Mouse (Mus musculus): ENCODE measurements around the gene Tns1.

Tns1 gene

GRCm38 (mm10) chr1:73932421-73933145 lies 191.7 kb downstream of the Tns1 start:
- DNase-seq (ENCODE audit: low spot score), result no peak

DNA sequence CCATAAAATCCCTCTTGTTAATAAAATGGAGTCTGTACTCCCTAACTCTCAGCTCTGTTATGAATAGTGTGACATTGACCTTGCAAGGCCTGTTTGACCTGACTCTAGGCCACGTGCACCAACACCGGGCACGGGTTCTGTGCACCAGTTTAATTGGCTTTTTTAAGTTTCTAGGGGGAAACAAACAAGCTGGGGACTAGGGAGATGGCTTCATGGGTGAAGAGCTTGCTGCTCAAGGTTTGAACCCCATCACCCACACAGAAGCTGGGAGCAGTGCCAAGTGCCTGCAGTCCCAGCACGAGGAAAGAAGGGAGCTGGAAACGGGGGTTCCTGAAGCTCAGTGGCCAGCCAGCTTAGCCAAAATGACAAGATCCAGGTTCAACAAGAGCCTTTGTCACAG lies 192.4 kb downstream of the Tns1 start:
- DNase-seq (ENCODE audit: low spot score), result no peak

- no peak for DNase-seq (ENCODE audit: low spot score)
Measured at GRCm38 (mm10) chr1:73930411-73931134, 193.7 kb downstream of the Tns1 start.

DNA sequence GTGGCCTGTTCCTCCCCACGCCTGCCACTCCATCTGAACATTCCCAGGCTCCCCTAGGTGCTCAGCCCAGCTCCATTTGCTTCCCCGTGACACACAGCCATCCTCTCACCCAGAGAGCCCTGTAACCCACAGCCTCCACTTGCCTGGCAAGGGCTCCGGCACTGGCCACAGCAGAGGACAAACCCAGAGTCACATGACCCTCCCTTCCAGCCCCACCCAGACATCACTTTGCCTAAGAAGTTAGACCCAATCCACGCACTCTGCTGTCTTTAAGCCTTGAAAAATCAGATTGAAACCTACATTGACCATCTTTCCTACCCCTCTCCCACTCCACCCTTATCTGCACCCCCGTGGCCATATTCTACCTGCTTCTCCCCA lies 194.3 kb downstream of the Tns1 start:
- DNase-seq (ENCODE audit: low spot score), result no peak

- peak; percentile 62 for DNase-seq (ENCODE audit: low spot score)
Measured at GRCm38 (mm10) chr1:73929211-73929951, 194.9 kb downstream of the Tns1 start.

GRCm38 (mm10) chr1:73928385-73928784 lies 195.9 kb downstream of the Tns1 start:
- DNase-seq (ENCODE audit: low spot score), result no peak

DNA sequence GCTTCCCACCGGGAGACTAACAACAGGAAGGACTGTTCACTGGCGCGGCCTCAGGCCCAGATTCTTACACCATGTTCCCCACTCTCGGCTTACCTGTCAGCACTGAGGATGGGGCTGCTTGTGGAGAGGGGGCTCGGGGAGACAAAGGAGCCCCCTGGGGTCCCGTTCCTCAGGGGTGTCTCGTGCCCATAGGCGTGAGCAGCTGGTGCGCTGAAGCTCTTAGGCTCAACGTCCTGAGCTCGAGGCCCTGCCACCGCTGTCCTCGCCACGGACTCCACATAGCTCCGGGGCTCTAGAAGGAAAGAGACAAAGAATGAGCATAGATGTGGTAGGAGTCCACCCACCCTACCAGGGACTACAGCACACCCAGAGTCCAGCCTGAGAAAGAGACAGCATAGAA lies 196.4 kb downstream of the Tns1 start:
- no peak for DNase-seq (ENCODE audit: low spot score)

DNA sequence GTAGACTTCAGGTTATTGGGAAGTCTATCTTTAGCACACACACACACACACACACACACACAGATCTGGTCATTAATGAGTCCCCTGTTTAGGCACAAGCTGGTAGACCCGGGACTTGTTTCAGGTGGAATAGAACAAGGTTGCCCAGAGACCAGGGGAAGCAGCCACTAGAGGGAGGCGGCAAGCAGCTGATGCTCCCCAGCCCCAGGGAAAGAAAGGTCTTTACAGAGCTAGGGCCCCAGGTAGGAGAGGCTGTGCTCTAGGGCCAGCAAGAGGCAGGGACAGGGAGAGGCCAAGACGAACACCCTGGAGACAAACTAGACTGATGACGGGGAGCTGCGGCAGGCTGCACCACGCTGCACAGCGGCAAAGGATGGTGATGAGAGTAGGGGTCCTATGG lies 198.0 kb downstream of the Tns1 start:
- no peak for DNase-seq (ENCODE audit: low spot score)

GRCm38 (mm10) chr1:73924871-73925610 lies 199.2 kb downstream of the Tns1 start:
- no peak for DNase-seq (ENCODE audit: low spot score)

- DNase-seq (ENCODE audit: low spot score), result no peak
Measured at GRCm38 (mm10) chr1:73924210-73924609, 200.0 kb downstream of the Tns1 start.

- DNase-seq (ENCODE audit: low spot score), result no peak
Measured at GRCm38 (mm10) chr1:73923185-73923584, 201.1 kb downstream of the Tns1 start.

GRCm38 (mm10) chr1:73920701-73921100 lies 203.5 kb downstream of the Tns1 start:
- no peak for DNase-seq (ENCODE audit: low spot score)

GRCm38 (mm10) chr1:73919909-73920308 lies 204.3 kb downstream of the Tns1 start:
- DNase-seq (ENCODE audit: low spot score), result no peak

DNA sequence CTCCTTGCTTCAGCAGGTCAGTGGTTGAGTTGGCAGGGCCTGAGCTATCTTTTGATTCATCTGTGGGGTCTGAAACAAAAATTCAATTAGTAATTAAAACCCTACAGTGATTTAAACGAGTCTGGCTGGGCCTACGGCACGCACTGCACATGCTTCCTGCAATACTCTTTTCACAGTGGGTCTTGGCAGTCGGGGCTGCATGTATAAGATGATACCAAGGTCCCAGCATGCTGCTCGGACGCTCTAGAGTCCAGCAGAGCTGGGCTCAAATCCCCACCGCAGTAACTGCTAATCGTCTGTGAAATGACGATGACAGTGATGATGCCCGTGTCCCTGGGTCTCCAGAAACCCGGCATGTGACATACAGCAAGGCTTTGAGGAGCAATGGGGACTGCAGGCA lies 206.2 kb downstream of the Tns1 start:
- DNase-seq (ENCODE audit: low spot score), result no peak

GRCm38 (mm10) chr1:73916298-73916697 lies 208.0 kb downstream of the Tns1 start:
- no peak for DNase-seq (ENCODE audit: low spot score)

- no peak for DNase-seq (ENCODE audit: low spot score)
Measured at GRCm38 (mm10) chr1:73915218-73916070, 208.8 kb downstream of the Tns1 start.

DNA sequence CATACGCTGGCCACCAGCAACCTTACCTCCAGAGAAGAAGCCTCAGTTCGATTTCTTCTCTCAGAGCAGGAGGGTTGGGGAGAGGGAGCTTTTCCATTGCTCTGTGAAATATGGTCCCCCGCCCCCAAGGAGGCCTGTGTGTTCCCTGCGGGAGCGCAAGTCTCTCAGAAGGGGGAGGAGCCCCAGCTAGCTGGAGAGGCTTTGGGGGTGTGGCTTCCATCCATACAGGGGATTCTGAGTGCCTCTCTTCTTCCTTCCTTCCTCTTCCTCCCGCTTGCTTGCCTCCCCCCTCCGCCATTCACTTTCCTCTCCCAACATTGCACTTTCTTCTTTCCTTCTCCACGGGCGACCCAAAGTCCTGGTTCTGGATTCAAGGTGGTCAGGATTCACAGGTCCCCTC lies 210.2 kb downstream of the Tns1 start:
- DNase-seq (ENCODE audit: low spot score), result peak; percentile 65

DNA sequence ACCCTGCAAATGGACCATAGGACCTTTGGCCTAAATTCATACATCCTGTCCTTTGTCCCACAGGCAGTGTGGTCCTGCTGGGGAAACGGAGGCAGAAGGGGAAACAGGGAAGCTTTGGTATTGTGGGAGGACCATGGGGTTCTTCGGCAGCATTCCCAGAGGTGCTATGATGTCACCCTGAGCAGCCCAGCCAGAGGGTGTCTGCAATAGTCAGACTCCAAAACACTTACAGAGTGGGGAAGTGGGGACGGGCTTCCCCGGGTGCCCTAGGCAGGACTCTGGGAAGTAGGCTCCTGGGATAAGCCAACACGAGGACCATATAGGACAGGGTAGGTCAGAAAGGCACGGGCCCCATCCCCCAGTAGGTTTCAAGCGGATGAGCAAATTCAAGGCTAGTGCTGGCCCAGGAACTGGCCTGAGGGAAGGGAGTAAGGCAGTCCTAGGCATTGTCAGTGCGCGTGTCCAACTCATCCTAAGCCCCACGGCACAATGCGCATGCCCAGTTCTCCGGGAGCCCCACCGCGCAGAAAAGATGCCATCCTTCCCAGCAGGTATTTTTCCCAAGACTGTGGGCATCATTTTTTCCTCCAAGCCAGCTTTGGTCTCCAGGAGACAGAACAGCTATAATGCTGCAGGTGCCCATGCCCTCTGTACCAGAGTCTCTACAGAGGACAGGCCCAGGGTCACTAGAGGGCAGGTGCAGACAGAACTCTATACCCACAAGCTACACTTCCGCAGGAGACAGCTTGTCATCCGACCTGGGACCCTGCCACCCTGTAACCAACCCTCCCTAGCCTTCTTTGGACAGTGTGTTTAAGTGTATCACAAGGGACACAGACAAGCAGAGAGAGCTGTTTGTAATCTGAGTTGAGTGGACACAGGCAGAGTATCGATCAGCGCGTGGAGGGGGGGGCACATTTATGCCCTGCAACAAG lies 210.9 kb downstream of the Tns1 start:
- no peak for DNase-seq (ENCODE audit: low spot score)

GRCm38 (mm10) chr1:73912466-73912865 lies 211.8 kb downstream of the Tns1 start:
- DNase-seq (ENCODE audit: low spot score), result no peak

DNA sequence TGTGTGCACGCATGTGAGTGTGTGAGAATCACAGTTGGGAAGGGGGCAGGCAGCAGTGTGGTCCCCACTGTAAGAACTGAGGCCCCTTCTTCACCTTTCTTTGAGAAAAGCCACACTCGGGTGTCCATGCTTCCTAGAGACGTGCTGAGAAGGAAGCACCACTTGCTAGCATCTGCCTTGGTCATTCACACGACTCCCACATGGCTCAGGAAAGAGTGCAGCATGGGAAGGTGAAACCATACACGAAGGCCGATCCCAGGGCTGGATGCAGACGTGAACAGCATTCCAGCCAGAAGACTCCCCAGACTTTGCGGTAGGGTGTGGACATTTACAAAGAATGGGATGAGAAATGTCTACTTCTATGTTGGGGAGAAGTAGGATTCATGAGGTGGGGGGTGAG lies 212.3 kb downstream of the Tns1 start:
- DNase-seq (ENCODE audit: low spot score), result no peak

Measured in embryo, embryonic 10.5 days (tissue).